Mouse (Mus musculus) skeletal muscle tissue, adult 2 months (tissue): Measurements from ENCODE around the gene Etnk1.

Experiments
- DNase-seq: peaks from one replicate; pipeline ENCODE4 v3.0.0-alpha.2; 2012; ENCODE audit warnings: low read depth, low spot score

Etnk1 gene

GRCm38 (mm10) chr6:143216221-143216620, 49.2 kb downstream of the Etnk1 start:
- no peak for DNase-seq

GRCm38 (mm10) chr6:143219347-143219746, 52.3 kb downstream of the Etnk1 start:
- peak; percentile 39 for DNase-seq

- no peak for DNase-seq
These were observed 54.2 kb downstream of the Etnk1 start for GRCm38 (mm10) chr6:143221245-143221644.

GRCm38 (mm10) chr6:143224057-143224456, 57.0 kb downstream of the Etnk1 start:
- no peak for DNase-seq

GRCm38 (mm10) chr6:143224885-143225284, 57.9 kb downstream of the Etnk1 start:
- DNase-seq: no peak

- no peak for DNase-seq
These were observed 61.7 kb downstream of the Etnk1 start for GRCm38 (mm10) chr6:143228696-143229095.

GRCm38 (mm10) chr6:143229906-143230305, 62.9 kb downstream of the Etnk1 start:
- DNase-seq: no peak

GRCm38 (mm10) chr6:143230888-143231287, 63.9 kb downstream of the Etnk1 start:
- no peak for DNase-seq

- DNase-seq: no peak
These were observed 65.7 kb downstream of the Etnk1 start for GRCm38 (mm10) chr6:143232718-143233117.

- DNase-seq: no peak
These were observed 67.8 kb downstream of the Etnk1 start for GRCm38 (mm10) chr6:143234868-143235267.

- DNase-seq: no peak
These were observed 72.5 kb downstream of the Etnk1 start for GRCm38 (mm10) chr6:143239362-143240074.

GRCm38 (mm10) chr6:143243191-143243590, 76.2 kb downstream of the Etnk1 start:
- no peak for DNase-seq

- DNase-seq: no peak
These were observed 90.9 kb downstream of the Etnk1 start for GRCm38 (mm10) chr6:143257921-143258320.

GRCm38 (mm10) chr6:143259169-143259629, 92.2 kb downstream of the Etnk1 start:
- no peak for DNase-seq

- no peak for DNase-seq
These were observed 93.0 kb downstream of the Etnk1 start for GRCm38 (mm10) chr6:143259870-143260559.

- DNase-seq: no peak
These were observed 93.7 kb downstream of the Etnk1 start for GRCm38 (mm10) chr6:143260560-143261288.

GRCm38 (mm10) chr6:143261289-143261665, 94.3 kb downstream of the Etnk1 start:
- DNase-seq: no peak

GRCm38 (mm10) chr6:143265482-143265881, 98.5 kb downstream of the Etnk1 start:
- no peak for DNase-seq

- no peak for DNase-seq
These were observed 112.2 kb downstream of the Etnk1 start for GRCm38 (mm10) chr6:143279222-143279621.
